Mouse (Mus musculus) right cerebral cortex, postnatal 36 days (tissue): ENCODE data around the gene Dgki.

ENCODE experiments used
- DNase-seq, 2 experiments: peaks; one replicate each; pipeline ENCODE4 v3.0.0; 2022; ENCODE audit warnings: low spot score in 2 of 2, mixed read lengths in 1 of 2

The Dgki gene

DNA sequence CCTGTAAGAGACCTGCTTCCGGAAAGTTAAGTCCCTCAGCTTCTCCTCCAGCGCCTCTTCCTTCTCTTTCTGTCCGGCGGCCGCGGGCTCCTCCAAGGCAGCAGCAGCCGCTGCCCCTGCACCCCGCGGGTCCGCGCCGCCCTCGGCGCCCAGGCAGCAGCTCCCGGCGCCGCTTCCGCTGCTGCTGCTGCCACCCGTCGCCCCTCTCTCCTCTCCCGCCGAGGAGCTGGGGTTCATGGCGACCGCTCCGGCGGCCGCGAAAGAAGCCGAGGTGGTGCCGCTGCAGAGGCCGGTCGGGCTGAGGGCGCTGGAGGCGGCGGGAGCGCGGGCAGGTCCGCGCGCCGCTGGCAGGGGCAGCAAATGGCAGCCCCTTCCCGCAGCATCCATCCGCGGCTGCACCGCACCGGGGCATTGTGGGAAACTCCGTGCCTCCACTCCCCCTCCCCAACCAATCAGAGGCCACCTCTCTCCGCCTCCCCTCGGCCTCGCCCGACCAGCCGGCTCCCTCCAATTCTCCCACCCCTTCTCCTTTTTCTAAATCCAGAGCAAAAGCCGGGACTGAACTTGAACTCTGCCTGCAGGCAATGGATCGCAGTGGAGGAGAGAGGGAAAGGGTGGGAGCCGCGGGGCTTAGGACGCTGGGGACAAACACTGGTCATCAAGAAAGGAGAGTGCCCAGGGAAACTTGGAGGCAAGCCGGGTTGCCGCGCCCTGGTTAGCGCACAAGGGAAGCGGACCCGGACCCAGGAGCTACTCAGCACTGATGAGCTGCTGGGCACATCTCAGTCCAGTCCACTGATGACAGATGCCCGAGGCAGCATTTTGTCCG lies at the start of gene Dgki:
Dgki (minus strand) TSS at position 623 of the 829 bp plus-strand sequence.
- DNase-seq: peak; percentile 82 to 88

DNA sequence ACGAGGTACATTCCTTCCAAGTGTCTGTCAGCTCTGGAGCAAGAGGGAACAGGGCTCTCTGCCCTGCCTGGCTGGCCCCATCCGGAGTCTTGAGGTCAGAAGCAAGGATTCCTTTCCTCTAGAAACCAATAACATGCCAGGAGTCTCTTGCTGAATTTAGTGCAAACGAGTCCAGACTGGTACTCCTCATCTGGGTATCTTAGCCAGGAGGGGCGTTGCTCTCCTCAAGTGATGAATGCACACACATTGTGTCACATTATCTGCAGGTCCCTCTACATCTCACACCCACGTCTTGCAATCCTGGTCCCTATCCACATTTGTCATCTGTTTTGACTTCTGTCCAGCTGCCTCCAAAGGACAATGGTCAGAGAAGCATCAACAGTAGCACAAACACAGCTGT lies 47.6 kb upstream of the Dgki start:
- DNase-seq: no peak

DNA sequence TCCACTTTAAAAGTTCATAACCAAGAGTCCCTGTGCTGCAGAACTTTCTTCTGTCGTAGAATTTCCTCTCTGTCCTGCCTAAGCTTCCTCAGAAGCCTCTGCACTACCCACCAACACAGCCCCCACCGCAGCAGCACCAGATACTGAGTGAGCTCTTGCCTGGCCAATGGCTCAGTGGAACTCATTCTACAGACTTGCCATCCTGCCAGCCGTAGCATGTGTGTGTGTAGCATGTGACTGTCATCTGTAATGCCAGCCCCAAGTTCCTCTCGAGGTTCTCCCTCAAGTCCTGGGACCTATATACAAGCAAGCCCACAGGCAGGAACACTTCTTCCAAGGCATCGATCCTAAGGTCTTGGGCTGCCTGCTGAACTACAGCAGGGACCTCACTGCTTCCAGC lies 38.1 kb upstream of the Dgki start:
- DNase-seq: no peak

DNA sequence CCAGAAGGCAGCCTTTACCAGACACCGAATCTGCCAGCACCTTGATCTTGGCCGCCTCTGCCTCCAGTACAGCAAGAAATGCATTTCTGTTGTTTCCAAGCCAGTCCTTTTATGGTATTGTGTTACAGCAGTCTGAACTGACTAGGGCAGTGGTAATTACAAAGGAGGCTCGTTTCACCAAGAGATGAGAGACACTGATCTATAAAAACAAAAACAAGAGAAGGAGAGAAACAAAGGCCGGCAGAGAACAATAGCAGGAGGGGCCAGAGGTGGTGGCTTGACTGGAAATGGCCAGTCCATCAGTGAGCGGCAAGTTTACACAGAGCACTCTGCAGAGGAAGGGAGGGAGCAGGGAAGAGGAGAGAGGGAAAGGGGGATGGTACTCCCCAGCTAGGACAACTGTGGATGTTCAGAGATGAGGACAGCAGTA lies 36.9 kb upstream of the Dgki start:
- no peak for DNase-seq

DNA sequence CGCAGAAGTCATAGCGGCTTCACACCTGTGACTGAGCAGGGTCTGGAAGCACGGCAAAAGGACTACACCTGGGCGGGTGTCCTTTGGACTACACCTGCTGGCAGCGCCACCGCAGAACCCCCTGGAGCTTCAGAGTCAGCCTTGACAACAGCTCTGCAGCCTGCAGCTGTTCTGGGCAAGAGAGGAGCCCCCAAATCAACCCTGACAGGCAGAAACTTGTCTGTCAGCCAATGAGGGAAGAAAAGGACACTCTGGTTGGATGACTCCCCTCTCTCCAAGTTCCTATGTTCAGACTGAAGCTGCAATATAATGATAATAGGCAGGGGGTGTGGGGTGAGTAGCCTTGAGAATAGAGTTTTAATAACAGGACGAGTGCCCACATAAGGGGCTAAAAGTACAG lies 36.4 kb upstream of the Dgki start:
- DNase-seq: no peak

DNA sequence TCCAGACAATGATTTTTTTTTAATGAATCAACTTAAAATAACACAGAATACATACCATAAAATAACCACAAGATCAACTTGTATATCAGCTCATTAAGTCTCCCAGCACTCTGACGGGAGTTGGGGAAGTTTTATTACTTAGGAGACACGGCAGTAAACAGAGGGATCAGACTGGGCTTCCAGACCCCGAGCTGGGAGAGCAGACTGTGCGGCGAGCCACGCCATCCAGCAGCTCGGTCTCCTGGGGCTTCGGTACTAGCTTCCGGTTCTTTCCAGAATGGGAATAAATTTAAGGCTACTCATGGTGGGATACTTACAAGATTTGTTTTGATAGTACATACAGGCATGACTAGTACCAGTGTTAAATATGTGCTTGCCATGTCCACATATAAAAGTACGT lies 32.9 kb upstream of the Dgki start:
- no peak for DNase-seq

DNA sequence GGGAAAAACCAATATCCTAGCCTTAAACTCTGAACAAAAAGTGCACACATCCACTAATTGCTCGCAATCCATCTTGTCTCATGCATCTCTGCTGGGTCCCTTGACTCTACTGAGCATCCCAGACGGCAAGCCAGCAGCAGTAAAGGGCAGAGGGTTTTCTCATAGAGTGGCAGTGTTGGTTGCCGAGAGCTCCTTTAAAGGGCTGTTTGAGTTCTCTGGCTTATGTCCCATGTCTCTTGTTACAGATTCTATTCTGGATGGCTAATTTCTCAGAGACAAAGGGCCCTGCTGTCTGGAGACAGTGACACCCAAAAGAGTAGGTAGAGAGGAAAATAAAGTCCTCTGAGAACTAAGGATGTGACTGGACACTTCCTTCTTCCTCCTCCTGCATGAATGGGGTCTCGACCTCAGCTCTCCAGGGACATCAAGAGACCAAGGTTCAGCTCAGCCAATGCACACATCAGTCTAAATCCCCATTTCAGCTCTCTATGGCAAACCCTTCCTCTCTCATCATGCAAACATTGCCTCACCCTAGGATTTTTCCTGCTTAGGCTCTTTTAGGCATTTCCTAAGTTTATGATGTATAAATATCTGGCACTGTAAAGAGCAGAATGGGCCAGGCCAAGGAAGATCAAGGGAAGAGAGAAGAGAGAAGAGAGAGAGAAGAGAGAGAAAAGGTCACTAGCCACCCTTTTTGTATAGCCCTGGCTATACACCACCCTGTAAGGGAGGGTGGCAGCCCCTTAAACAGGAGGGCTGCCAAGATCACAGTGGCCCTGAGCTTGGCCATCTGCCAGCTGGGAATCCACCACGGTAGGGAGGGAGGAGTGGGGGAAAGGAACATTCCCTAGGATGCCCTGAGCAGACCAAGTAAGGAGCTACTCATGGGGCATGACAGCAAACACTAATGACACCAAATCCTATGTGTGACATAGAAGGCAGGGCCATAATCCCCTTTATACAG lies 30.2 kb upstream of the Dgki start:
- DNase-seq: no peak

DNA sequence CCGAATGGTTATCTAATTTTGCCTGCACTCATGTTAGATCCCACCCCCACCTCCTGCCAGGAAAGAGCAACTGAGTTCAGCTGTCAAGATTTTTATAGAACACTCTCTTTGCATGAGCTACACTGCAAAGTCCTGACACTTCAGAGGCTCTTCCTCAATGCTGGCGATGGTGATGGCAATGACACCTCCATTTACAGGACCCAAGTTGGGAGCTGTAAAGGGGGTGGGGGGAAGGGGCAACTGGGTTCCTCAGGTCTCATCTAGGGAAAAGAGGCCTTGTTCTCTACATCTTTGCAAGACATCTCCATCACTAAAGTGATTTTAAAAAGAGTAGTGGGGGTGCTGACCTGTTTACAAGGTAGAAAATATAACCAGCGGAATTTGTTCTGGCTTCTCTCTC lies 29.4 kb upstream of the Dgki start:
- DNase-seq: no peak

DNA sequence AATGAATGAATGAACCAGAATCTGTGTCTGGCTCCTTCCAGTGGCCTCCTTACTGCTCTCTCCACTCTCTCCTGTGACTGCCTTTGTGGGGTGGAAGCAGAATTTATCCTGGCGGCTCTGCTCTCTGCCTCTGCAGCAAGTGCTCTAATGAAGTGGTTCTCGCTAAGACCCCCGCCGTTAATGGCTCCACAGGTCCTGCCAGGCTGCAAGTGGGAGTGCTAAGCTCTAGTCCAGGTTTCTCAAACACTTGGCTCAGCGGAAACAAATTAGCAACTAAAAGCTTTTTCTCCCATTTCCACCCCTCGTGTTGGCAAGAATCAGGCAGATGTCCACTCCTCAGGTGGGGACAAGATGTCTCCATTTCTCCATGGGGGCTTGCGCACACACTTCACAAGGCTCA lies 28.7 kb upstream of the Dgki start:
- no peak for DNase-seq

DNA sequence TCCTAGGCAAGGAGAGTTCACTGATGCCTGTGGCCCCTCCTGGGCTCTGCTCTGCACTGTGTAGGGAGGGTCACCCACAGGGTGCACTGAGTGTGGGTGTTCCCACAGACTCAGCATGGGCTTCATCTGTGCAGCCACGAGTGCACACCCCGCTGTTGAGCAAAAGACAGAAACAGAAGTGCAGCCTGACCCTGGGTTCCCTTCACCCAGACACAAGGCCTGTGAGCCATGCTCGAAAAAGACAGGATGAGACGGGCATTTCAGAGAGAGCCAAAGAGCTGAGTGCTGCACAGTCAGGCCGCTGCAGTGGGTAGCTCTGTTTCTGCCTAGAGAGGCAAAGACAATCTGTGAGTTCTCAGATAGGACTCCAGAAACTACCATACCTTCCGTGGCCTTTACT lies 27.5 kb upstream of the Dgki start:
- no peak for DNase-seq

DNA sequence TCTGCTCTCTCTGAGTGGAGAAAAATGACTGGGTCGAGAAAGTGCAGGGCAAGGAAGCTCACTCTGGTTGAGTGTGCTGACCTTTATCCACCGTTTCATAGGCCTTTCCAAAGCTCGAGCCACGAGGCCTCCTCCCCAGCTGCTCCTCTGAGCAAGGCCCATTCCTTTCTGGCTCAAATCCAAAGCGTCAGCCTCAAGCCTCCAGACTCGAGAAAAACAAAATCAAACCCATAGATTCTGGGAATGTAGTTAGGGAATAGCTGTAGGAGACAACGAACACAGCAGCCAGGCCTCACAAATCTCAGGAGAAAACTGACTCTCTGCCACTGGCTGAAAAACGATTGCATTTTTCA lies 26.6 kb upstream of the Dgki start:
- no peak for DNase-seq

DNA sequence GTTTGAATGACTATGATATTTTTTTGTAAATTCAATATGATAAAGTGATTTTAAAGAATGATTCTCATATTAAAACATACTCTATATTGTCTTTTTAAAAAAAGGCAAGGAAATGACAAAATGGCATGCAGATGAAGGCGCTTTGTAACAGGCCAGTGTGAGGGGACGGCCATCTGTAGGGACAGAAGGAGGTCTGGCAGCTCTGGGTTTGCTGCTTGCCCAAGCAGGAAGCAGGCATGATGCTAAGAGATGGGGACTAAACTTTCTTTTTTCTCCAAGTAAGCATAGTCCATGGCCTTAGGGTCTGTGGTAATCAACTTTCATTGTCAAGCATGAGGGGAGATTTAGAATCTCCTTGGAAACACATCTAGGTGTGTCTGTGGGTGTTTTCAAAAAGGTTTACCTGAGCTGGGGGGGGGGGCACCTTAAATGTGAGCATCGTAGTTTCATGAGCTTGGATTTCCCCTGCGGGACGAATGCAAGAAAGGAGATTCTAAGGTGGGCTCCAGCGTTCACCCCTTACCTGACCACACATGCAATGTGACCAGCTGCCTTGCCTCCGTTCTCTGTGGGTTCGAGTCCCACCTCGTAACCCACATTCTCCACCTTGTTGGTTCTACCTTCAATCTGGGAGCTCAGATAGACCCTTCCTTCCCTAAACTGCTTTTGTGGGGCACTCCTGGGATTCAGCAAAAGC lies 26.1 kb upstream of the Dgki start:
- no peak for DNase-seq

DNA sequence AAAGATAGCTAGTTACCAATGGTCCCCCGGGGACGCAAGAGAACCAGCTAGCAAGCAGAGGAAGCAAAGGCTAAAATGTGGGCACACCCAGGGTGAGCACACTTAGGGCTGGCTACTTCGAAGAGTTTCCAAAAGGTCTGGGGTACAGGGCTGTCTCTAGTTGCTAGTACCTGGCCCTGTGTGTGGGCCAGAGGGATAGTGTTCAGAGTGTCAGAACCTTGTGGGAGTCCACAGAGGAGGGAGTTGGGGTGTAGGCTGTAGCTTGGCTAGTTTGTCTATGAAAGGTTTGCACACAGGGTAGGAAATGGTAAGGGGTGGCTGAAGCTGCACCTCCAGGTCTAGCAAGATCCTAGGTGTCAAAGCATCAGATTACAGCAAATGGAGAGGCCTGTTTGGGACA lies 25.1 kb upstream of the Dgki start:
- no peak for DNase-seq

DNA sequence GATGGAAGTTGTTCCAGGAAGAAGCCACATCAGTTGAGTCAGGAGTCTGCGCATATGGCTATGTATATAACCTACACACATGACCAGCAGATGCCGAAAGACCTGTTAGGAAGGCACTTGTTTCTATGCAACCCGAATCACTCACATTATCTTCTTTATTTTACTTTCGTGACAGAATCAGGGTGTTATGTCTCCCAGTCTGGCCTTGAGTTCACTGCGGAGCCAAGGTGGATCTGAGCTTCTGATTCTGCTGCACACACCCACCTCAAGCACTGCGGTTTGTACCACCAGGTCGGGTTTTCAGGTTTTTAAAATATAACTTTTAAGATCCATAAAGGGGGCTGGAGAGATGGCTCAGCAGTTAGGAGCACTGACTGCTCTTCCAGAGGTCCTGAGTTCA lies 22.7 kb upstream of the Dgki start:
- DNase-seq: no peak

DNA sequence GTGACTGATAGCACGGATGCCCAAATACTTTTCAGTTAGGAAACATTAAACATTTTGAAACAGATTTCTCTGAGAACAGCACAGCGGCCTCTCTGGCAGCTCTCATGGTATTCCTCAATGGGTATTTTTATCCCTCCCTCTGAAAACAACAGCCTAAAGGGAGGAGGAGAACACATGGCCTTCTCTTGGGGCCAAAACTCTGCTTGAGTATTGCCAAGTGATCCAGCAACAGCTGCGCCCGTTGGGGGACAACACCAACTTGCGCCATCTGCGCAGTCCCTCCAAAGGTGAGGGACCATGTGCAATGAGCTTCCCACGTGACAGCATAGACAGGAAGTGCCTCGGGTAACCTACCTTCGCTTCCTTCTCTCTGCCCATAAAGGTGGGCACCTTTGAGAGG lies 22.1 kb upstream of the Dgki start:
- DNase-seq: peak; percentile 40 to 52

DNA sequence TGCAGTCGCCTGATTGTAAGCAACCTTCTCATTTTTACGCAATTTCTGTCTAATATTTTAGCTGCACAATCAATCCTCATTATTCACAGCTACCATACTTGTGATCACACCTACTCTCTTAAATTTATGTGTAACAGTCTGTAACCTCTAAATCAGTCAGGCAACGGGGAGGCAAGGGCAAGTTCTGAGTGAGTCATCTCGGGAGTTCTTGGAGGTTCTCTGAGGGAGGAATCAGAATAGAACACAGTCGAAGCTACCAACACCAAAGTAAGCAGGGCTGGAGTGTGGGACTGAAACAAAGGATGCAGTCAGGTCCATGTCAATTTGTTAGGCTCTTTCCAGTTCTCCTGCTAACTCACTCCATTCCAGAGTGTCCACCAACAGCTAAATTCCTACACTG lies 17.9 kb upstream of the Dgki start:
- DNase-seq: no peak

DNA sequence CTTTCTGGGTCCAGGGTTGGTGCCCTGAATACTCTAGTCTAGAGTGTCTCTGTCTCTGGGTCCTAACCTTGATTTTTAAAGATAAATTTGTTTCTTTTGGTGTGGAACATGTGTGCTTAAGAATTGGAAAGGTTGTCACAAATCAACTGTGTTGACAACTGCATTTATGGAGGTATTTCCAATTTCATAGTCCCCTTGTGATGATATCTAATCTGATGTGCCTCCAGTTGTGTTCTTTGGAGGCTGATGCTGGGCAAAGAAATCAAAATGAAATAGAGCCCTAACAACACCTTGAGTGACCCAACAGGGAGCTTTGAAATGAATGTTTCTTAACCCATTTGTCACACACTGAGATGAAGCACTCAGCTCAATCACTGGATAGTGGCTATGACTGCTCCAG lies 15.5 kb upstream of the Dgki start:
- no peak for DNase-seq

DNA sequence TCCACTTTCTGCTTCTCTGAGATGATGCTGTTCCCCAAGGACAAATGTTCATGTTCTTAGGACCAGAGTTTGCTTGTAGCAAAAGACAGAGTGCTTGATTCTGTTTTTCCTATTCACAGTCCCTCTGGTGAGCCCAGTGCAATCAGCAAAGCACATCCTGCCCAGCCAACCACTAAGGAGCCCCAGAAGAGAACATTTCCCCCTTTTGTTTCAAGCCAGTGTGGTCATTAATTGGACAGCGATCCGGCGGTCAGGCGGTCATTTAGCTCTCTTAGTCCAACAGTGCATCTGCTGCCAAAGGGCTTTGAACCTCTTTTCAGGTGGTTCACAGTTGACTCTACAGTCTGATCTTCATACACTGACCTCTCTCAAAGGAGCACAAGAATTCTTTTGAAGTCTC lies 10.6 kb upstream of the Dgki start:
- no peak for DNase-seq

DNA sequence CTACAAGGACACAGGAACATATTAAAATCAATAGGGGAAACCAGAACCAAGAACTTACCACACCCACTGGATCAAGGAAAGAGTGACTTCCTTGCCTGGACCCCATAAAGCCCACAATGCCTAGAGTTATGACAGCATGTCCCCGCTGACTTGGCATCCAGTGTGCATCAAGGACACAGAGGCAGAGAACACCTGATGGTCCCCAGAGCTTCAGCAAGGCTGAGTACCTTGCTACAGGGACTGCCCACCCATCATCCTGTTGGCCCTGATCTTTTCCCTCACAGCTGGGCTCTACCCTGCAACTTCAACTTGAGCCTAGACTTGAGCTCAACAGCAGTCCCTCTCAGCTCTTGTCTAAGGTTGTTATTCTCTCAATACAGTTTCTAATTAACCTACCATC lies 6.6 kb upstream of the Dgki start:
- DNase-seq: no peak

DNA sequence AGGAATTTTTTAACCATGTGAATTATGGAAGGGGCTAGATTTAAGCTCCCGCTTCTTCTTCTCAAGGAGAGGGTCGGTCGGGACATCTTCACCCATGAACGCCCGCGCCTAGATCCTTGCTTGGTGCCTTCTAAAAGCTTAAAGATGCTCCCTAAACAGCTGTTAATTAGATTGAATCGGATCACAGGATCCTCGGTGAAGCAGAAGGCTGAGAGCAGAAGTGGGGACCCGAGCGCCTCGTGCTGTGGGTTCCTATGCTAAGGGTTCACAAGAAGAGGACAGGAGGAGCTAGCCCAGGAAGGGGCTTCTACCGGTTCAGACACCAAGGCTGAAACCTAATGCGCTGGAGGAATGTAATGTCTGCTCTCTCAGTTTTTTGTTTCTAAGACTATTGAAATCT lies 508 bp upstream of the Dgki start:
- no peak for DNase-seq

DNA sequence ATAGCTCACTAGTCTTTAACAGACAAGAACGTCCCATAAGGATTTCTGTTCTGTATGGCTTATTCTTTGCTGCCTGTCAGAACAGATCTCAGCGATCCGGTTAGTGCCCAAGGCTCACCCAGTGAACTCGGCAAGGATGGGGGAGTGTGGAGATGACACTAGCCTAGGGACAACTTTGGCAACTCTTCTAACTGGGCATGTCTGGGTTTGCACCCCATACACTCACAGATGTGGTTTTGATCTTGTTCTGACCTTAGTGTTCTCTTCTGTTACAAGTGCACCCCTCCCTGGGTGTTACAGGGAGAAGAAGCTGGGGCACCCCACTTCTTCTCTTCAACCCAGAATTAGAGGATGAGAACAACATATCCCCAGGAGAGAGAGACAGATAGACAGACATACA lies 1.0 kb downstream of the Dgki start:
- no peak for DNase-seq

DNA sequence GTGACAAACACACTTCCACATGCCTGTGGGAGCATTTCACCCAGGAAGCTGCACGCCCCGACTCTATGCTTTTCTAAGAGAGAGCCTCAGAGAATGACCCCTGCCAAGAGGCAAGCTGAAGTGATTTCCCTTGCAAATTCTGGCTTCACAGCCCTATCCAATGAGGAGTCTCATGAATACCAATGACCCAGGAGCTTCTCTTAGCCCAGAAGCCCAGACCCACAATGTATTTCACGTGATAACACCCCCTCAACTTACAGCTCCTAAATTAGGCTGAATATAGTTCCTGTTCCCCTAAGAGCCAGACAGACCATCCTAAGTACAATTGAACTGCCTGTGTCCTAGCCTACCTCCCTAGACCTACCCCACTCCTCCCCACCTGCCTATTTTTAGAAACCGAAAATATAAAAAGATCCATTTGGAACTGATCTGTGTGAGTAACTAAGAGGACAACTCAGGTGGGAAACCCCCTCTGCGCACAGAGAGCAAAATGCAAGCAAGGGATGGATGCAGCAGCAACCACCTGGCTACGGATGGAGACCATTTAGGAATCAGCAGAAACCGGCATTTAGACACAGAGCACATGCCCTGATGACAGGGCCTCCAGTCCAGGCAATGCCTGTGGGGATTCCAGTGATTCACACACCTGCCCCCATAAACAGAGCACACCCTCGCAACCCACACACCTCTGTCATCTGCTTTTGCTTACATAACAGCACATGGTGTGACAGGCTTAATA lies 2.1 kb downstream of the Dgki start:
- DNase-seq: no peak
